Comparison of ENCODE assay signal across 9 mouse cellular contexts in the genomic region with DNA sequence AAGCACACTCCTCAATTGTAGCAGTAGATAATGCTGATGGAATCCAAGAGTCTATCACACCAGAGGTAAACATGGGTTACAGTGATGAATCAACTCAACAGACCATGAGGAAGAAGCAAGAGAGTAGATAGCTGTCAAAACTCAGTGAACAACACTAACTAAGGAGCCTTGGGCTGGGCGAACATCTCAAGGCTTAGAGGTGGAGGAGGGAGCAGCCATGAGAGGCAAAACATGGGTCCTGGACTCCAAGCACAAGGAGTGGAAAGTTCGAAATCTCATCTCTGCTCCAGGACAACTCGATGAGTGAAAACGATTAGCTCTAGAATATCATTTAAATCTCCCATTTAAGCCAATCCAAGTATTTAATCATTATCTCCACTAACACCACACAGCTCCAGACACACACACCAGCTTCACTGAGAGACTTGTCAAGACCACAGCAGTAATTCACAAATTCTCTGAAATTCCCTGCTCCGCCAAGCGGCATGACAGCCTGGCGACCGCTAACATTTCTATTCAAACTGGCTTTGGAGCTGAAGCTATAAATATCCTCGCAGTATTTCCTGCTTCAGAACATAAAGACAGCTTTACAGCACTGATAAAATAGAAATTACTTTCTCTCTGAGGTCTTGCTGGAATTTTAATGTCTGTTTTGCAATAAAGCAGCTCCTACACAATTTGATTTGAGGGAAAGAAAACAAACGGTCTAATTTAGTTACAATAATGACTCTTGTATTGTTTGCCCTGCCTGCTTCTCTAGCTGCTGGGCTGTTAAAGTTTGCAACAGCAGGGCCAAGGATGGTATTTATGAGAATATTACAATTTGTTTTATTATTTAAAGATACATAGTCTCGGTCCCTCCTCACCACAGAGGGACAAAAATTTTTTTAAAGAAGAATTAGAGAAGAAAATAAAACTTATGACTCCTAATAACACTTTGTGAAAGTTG.
DNase-seq lines count a peak whose midpoint lies in the region; ATAC-seq lines count a peak whose summit lies in the region.
"Had no signal": no experiment of that assay in that cellular context is flagged by ENCODE, and none has a peak within 500 bp of the region (broad histone marks: within the 10 kb centered on the region; RNA-seq: fewer than 3 reads in every experiment).

No protein-coding gene starts in this region.

- H3K36me3 ChIP-seq in forebrain, embryonic 13.5 days (ENCODE audit: poor library complexity, severe bottlenecking), result no peaks in the 10 kb centered on the region
- H3K36me3 ChIP-seq in forebrain, embryonic 10.5 days (replicated peaks), result no peaks in the 10 kb centered on the region

- no peaks in the 10 kb centered on the region for H3K9me3 ChIP-seq in forebrain, embryonic 13.5 days (replicated peaks)
- H3K9me3 ChIP-seq in forebrain, embryonic 10.5 days, result no peaks in the 10 kb centered on the region

- H3K4me1 ChIP-seq in forebrain, embryonic 13.5 days, result peaks cover 5% of the 10 kb centered on the region; the same call in 1 of the 2 replicates
- H3K4me1 ChIP-seq in forebrain, embryonic 10.5 days, result no peaks in the 10 kb centered on the region

- no peak overlapping the region for H3K4me3 ChIP-seq in forebrain, embryonic 13.5 days
- no peak overlapping the region for H3K4me3 ChIP-seq in forebrain, embryonic 10.5 days

- ATAC-seq in forebrain, embryonic 13.5 days, result peak; percentile 51; the same call in 1 of the 2 replicates
- ATAC-seq in megakaryocyte-erythroid progenitor cell, adult 5-6 weeks (replicated peaks; ENCODE audit: low FRiP score, low TSS enrichment, poor library complexity, severe bottlenecking), result no peak

- no peak overlapping the region for H3K27ac ChIP-seq in forebrain, embryonic 13.5 days
- H3K27ac ChIP-seq in forebrain, embryonic 10.5 days, result no peak overlapping the region

- H3K27me3 ChIP-seq in forebrain, embryonic 13.5 days, result no peaks in the 10 kb centered on the region
- H3K27me3 ChIP-seq in forebrain, embryonic 10.5 days (ENCODE audit: poor library complexity, severe bottlenecking), result no peaks in the 10 kb centered on the region

- 54% methylated on average over 11 of the region's 11 CpGs for WGBS in forebrain, embryonic 13.5 days
- WGBS in forebrain, embryonic 10.5 days, result 91% methylated on average over 11 of the region's 11 CpGs

- no peak overlapping the region for H3K4me2 ChIP-seq in forebrain, embryonic 13.5 days

- H3K9ac ChIP-seq in forebrain, embryonic 13.5 days, result no peak overlapping the region

- DNase-seq in forebrain, embryonic 10.5 days (ENCODE audit: extremely low spot score, low spot score), result no peak
- DNase-seq in kidney, postnatal 14 days, result peak; percentile 40
- DNase-seq in kidney, adult 11 months, result no peak
- DNase-seq in brain, adult 2 months (ENCODE audit: low read depth, low spot score), result peak; percentile 63
- DNase-seq in hindlimb bud, embryonic 11.5 days (ENCODE audit: extremely low spot score, low read depth, low spot score), result peak; percentile 16
- DNase-seq in gastrocnemius, adult 8-10 months (ENCODE audit: low spot score in 2 of 2), result no peak
- DNase-seq: B cell, adult 2 months had no signal

Comparison
In these comparisons a context has a peak if more than half of its experiments do, and no peak if none do; other contexts are left out.
1. DNase-seq: peak in kidney, postnatal 14 days (single experiment), brain, adult 2 months (single experiment) and hindlimb bud, embryonic 11.5 days (single experiment); none in forebrain, embryonic 10.5 days (single experiment), kidney, adult 11 months (single experiment) and gastrocnemius, adult 8-10 months (0 of 2).